Mouse (Mus musculus): ENCODE data around the gene Hist1h2af. TPM values are rescaled to one million over a fixed set of nuclear protein-coding genes. Genes with fewer than 3 reads are reported as not detected.
A peak's percentile ranks its signal among the peaks of the same experiment; 100 is the strongest.

Hist1h2af gene
- polyA plus RNA-seq, 1 experiment from 2014 or later = 13.8 TPM

- peak overlapping the region; percentile 38 for H3K4me3 ChIP-seq (ENCODE audit: low read length)
- 3% methylated on average over 10 of the region's 10 CpGs for WGBS
- H3K27me3 ChIP-seq (ENCODE audit: control insufficient read depth, insufficient read depth, low read length) = no peaks in the 10 kb centered on the region
- no peak overlapping the region for H3K27ac ChIP-seq (ENCODE audit: low read depth, low read length)
- peak overlapping the region; percentile 38; the same call in 1 of the 2 replicates for H3K9ac ChIP-seq (ENCODE audit: low read depth, low read length)
- no peaks in the 10 kb centered on the region for H3K36me3 ChIP-seq (ENCODE audit: control insufficient read depth, insufficient read depth, low read length)
- no peak for ATAC-seq (ENCODE audit: low FRiP score, low TSS enrichment)
- no peaks in the 10 kb centered on the region for H3K9me3 ChIP-seq (ENCODE audit: control insufficient read depth, low read length)
- peaks cover 16% of the 10 kb centered on the region; the same call in 1 of the 2 replicates for H3K4me1 ChIP-seq (ENCODE audit: control insufficient read depth, insufficient read depth, low read length)
- peak overlapping the region; percentile 50 for H3K4me2 ChIP-seq (replicated peaks; ENCODE audit: low read depth, low read length)
Measured at GRCm38 (mm10) chr13:23498653-23499052, 35.1 kb upstream of the Hist1h2af start.

GRCm38 (mm10) chr13:23499943-23500342 lies 33.8 kb upstream of the Hist1h2af start:
- H3K9me3 ChIP-seq (ENCODE audit: control insufficient read depth, low read length) = no peaks in the 10 kb centered on the region
- H3K4me3 ChIP-seq (ENCODE audit: low read length) = no peak overlapping the region; the same call in 1 of the 2 replicates
- no peak overlapping the region; the same call in 1 of the 2 replicates for H3K4me2 ChIP-seq (replicated peaks; ENCODE audit: low read depth, low read length)
- H3K36me3 ChIP-seq (ENCODE audit: control insufficient read depth, insufficient read depth, low read length) = no peaks in the 10 kb centered on the region
- no peak overlapping the region for H3K9ac ChIP-seq (ENCODE audit: low read depth, low read length)
- 11% methylated on average over 7 of the region's 7 CpGs for whole genome bisulfite sequencing
- no peak for ATAC-seq (ENCODE audit: low FRiP score, low TSS enrichment)
- H3K27me3 ChIP-seq (ENCODE audit: control insufficient read depth, insufficient read depth, low read length) = no peaks in the 10 kb centered on the region
- no peak overlapping the region for H3K27ac ChIP-seq (ENCODE audit: low read depth, low read length)
- peaks cover 17% of the 10 kb centered on the region; the same call in 1 of the 2 replicates for H3K4me1 ChIP-seq (ENCODE audit: control insufficient read depth, insufficient read depth, low read length)

GRCm38 (mm10) chr13:23500424-23501200 lies 33.1 kb upstream of the Hist1h2af start:
- 2% methylated on average over 17 of the region's 17 CpGs for WGBS
- Histone ChIP-seq H3K9me3 (ENCODE audit: control insufficient read depth, low read length) (no peaks in the 10 kb centered on the region), H3K36me3 (ENCODE audit: control insufficient read depth, insufficient read depth, low read length) (no peaks in the 10 kb centered on the region), H3K4me3 (ENCODE audit: low read length) (peak overlapping the region; percentile 28), H3K27ac (ENCODE audit: low read depth, low read length) (no peak overlapping the region), H3K27me3 (ENCODE audit: control insufficient read depth, insufficient read depth, low read length) (no peaks in the 10 kb centered on the region), H3K4me1 (ENCODE audit: control insufficient read depth, insufficient read depth, low read length) (peaks cover 23% of the 10 kb centered on the region), H3K4me2 (replicated peaks; ENCODE audit: low read depth, low read length) (peak overlapping the region; percentile 34), H3K9ac (ENCODE audit: low read depth, low read length) (no peak overlapping the region)
- peak; percentile 79 for ATAC-seq (ENCODE audit: low FRiP score, low TSS enrichment)

- WGBS = 18% methylated on average over 5 of the region's 5 CpGs
- Histone ChIP-seq H3K4me1 (ENCODE audit: control insufficient read depth, insufficient read depth, low read length) (peaks cover 29% of the 10 kb centered on the region), H3K36me3 (ENCODE audit: control insufficient read depth, insufficient read depth, low read length) (no peaks in the 10 kb centered on the region), H3K27ac (ENCODE audit: low read depth, low read length) (no peak overlapping the region), H3K9ac (ENCODE audit: low read depth, low read length) (peak overlapping the region; percentile 31; the same call in 1 of the 2 replicates), H3K4me3 (ENCODE audit: low read length) (peak overlapping the region; percentile 28; the same call in 1 of the 2 replicates), H3K4me2 (replicated peaks; ENCODE audit: low read depth, low read length) (peak overlapping the region; percentile 34), H3K9me3 (ENCODE audit: control insufficient read depth, low read length) (no peaks in the 10 kb centered on the region), H3K27me3 (ENCODE audit: control insufficient read depth, insufficient read depth, low read length) (no peaks in the 10 kb centered on the region)
- no peak for ATAC-seq (ENCODE audit: low FRiP score, low TSS enrichment)
Measured at GRCm38 (mm10) chr13:23501511-23501910, 32.2 kb upstream of the Hist1h2af start.

GRCm38 (mm10) chr13:23502031-23502567 lies 31.6 kb upstream of the Hist1h2af start:
- ATAC-seq (ENCODE audit: low FRiP score, low TSS enrichment) = no peak
- no peak overlapping the region for H3K9ac ChIP-seq (ENCODE audit: low read depth, low read length)
- WGBS = 31% methylated on average over 9 of the region's 9 CpGs
- peaks cover 25% of the 10 kb centered on the region for H3K4me1 ChIP-seq (ENCODE audit: control insufficient read depth, insufficient read depth, low read length)
- H3K4me2 ChIP-seq (replicated peaks; ENCODE audit: low read depth, low read length) = peak overlapping the region; percentile 34
- no peak overlapping the region for H3K27ac ChIP-seq (ENCODE audit: low read depth, low read length)
- H3K36me3 ChIP-seq (ENCODE audit: control insufficient read depth, insufficient read depth, low read length) = no peaks in the 10 kb centered on the region
- H3K9me3 ChIP-seq (ENCODE audit: control insufficient read depth, low read length) = no peaks in the 10 kb centered on the region
- peak overlapping the region; percentile 28; the same call in 1 of the 2 replicates for H3K4me3 ChIP-seq (ENCODE audit: low read length)
- no peaks in the 10 kb centered on the region for H3K27me3 ChIP-seq (ENCODE audit: control insufficient read depth, insufficient read depth, low read length)

GRCm38 (mm10) chr13:23502916-23503315 lies 30.8 kb upstream of the Hist1h2af start:
- WGBS = 42% methylated on average over 4 of the region's 4 CpGs
- Histone ChIP-seq H3K36me3 (ENCODE audit: control insufficient read depth, insufficient read depth, low read length) (no peaks in the 10 kb centered on the region), H3K4me1 (ENCODE audit: control insufficient read depth, insufficient read depth, low read length) (peaks cover 22% of the 10 kb centered on the region), H3K27ac (ENCODE audit: low read depth, low read length) (no peak overlapping the region), H3K4me2 (replicated peaks; ENCODE audit: low read depth, low read length) (no peak overlapping the region), H3K4me3 (ENCODE audit: low read length) (no peak overlapping the region), H3K9me3 (ENCODE audit: control insufficient read depth, low read length) (no peaks in the 10 kb centered on the region), H3K27me3 (ENCODE audit: control insufficient read depth, insufficient read depth, low read length) (no peaks in the 10 kb centered on the region), H3K9ac (ENCODE audit: low read depth, low read length) (no peak overlapping the region)
- ATAC-seq (ENCODE audit: low FRiP score, low TSS enrichment) = no peak

- no peak overlapping the region for H3K27ac ChIP-seq (ENCODE audit: low read depth, low read length)
- no peak for ATAC-seq (ENCODE audit: low FRiP score, low TSS enrichment)
- 1% methylated on average over 9 of the region's 9 CpGs for WGBS
- no peak overlapping the region for H3K4me3 ChIP-seq (ENCODE audit: low read length)
- H3K9ac ChIP-seq (ENCODE audit: low read depth, low read length) = no peak overlapping the region
- H3K4me2 ChIP-seq (replicated peaks; ENCODE audit: low read depth, low read length) = peak overlapping the region; percentile 24; the same call in 1 of the 2 replicates
- no peaks in the 10 kb centered on the region for H3K27me3 ChIP-seq (ENCODE audit: control insufficient read depth, insufficient read depth, low read length)
- no peaks in the 10 kb centered on the region for H3K9me3 ChIP-seq (ENCODE audit: control insufficient read depth, low read length)
- no peaks in the 10 kb centered on the region for H3K36me3 ChIP-seq (ENCODE audit: control insufficient read depth, insufficient read depth, low read length)
- H3K4me1 ChIP-seq (ENCODE audit: control insufficient read depth, insufficient read depth, low read length) = peaks cover 19% of the 10 kb centered on the region
Measured at GRCm38 (mm10) chr13:23503797-23504196, 29.9 kb upstream of the Hist1h2af start.

- ATAC-seq (ENCODE audit: low FRiP score, low TSS enrichment) = 0 out of 2 replicates have a peak, but pooled peaks have one; percentile 28
- H3K9ac ChIP-seq (ENCODE audit: low read depth, low read length) = peak overlapping the region; percentile 38; the same call in 1 of the 2 replicates
- H3K4me1 ChIP-seq (ENCODE audit: control insufficient read depth, insufficient read depth, low read length) = peaks cover 23% of the 10 kb centered on the region
Measured at GRCm38 (mm10) chr13:23505662-23506345, 27.9 kb upstream of the Hist1h2af start.

More at GRCm38 (mm10) chr13:23505662-23506345, 27.9 kb upstream of the Hist1h2af start:
- no peaks in the 10 kb centered on the region for H3K9me3 ChIP-seq (ENCODE audit: control insufficient read depth, low read length)
- H3K27me3 ChIP-seq (ENCODE audit: control insufficient read depth, insufficient read depth, low read length) = no peaks in the 10 kb centered on the region
- 0 out of 2 replicates have a peak overlapping the region, but pooled peaks have one; percentile 8 for H3K27ac ChIP-seq (ENCODE audit: low read depth, low read length)
- H3K36me3 ChIP-seq (ENCODE audit: control insufficient read depth, insufficient read depth, low read length) = no peaks in the 10 kb centered on the region
- H3K4me3 ChIP-seq (ENCODE audit: low read length) = peak overlapping the region; percentile 31
- H3K4me2 ChIP-seq (replicated peaks; ENCODE audit: low read depth, low read length) = peak overlapping the region; percentile 52
- 7% methylated on average over 14 of the region's 14 CpGs for WGBS
